Mouse (Mus musculus) megakaryocyte, adult 5-6 weeks (primary cell): ENCODE data around the gene Wdr45b. TPM values are rescaled to one million over a fixed set of nuclear protein-coding genes. Genes with fewer than 3 reads are reported as not detected.
"Not testable (repeated sequence)": the region's sequence is repeated elsewhere in the genome, so short reads cannot be mapped to it uniquely, and the experiment has no call there.

Experiments used
- ATAC-seq: 2 replicates; pipeline ENCODE4 v1.8.0; 2016; ENCODE audit warnings: mild to moderate bottlenecking, inconsistent platforms; ENCODE audit not compliant: poor library complexity, severe bottlenecking
- total RNA-seq, 2 experiments: library from RNA; stranded (forward) in 1 of 2; stranded (reverse) in 1 of 2; fragments of 153-499, 151-499 nt in 1 of 2; fragments of 221-1000, 200-1000 nt in 1 of 2; gene quantifications; 2 replicates each; pipeline versions ENCODE4 v1.2.3 to v1.2.4; 2015 to 2017

The Wdr45b gene
- total RNA-seq (2015): 48.1 and 56.5 TPM in 2 replicates
- 52.1 and 55.1 TPM in 2 replicates for total RNA-seq (2017)

- ATAC-seq: peak; percentile 91
Observed at GRCm38 (mm10) chr11:121354091-121354707, at the start of gene Wdr45b. Gene Wdr45b (minus strand): TSS chr11:121354445.

GRCm38 (mm10) chr11:121392405-121392804 is 38.2 kb upstream of the Wdr45b start:
- ATAC-seq: no peak

DNA sequence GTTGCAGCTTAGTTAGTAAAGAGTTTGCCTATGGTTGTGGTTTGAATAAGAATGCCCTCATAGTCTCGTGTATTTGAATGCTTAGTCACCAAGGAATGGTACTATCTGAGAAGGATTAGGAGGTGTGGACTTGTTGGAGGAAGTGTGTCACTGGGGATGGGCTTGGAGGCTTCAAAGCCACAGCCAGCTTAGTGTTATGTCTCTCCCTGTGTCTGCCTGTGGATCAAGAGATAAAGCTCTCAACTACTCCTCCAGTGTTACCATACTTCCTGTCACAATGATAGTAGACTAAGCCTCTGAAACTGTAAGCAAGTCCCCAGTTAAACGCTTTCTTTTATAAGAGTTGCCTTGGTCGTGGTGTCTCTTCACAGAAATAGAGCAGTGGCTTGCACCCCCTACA is 36.5 kb upstream of the Wdr45b start:
- no peak for ATAC-seq

- no peak for ATAC-seq
Observed at GRCm38 (mm10) chr11:121388554-121388945, 34.3 kb upstream of the Wdr45b start.

GRCm38 (mm10) chr11:121387750-121388553 is 33.7 kb upstream of the Wdr45b start, which contains the start of gene Rab40b:
Gene Rab40b (minus strand): TSS chr11:121388251.
- peak; percentile 79 for ATAC-seq

DNA sequence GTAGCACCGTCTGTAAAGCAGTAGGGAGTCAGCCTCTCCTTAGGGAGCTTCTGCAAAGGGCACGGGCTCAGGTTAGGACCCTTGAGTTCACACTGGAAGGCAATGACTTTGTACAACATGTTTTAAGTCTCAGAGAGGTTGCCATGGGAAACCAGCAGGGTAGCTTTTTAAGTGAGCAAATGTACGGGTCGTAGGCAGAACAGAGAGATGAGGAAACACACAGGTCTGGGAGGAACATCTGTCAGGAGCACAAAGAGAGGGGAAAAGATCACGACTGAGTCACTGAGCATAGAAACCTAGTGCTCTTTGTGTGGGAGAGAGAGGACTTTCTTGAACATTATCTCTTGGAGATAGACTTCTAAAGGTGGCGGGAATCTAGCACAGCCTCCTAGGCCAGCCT is 26.0 kb upstream of the Wdr45b start:
- ATAC-seq: no peak

DNA sequence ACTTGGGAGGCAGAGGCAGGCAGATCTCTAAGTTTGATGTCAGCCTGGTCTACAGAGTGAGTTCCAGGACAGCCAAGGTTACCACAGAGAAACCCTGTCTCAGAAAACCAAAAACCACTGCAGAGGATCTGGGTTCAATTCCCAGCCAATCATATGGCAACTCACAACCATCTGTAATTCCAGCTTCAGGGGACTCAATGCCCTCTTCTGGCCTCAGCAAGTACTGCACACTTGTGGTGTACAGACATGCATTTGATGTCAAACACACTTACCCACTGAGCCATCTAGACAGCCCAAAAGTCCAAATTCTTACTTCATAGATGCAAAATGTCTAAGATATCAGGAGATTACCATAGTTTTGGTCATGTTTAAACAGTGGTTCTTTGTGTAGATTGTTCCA is 24.4 kb upstream of the Wdr45b start:
- ATAC-seq: no peak

- ATAC-seq: no peak
Observed at GRCm38 (mm10) chr11:121373305-121373704, 19.1 kb upstream of the Wdr45b start.

DNA sequence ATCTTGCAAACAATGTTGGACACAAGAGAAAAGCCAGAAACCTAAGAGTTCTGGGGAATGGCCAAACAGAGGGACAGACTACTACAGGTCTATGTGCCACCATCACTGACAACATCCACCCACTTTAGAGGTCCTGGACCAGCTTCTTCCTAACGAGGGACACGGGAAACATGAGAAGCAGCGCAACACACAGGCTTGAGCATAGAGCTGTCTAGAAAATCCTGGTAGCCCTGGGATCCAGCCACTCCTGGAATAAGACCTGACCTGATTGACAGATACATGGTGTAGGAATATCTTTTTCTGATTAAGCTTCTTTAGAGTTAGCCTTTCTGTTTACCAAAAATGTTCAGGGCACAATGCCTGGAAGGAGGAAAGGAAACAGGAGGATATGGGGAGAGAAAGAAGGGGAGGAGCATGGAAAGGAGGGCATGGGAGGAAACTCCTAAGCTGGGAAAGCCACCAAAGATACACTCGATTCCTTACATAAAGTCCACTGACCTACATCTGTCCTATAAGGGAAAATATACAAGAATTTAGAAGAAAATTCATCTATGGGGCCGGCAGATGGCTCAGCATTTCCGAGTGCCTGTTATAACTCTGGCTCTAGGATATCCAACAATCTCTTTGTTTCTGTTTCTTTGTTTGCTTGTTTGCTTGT is 16.2 kb upstream of the Wdr45b start:
- no peak for ATAC-seq

GRCm38 (mm10) chr11:121369622-121370021 is 15.4 kb upstream of the Wdr45b start:
- peak; percentile 68 for ATAC-seq

- no peak for ATAC-seq
Observed at GRCm38 (mm10) chr11:121368731-121369130, 14.5 kb upstream of the Wdr45b start.

DNA sequence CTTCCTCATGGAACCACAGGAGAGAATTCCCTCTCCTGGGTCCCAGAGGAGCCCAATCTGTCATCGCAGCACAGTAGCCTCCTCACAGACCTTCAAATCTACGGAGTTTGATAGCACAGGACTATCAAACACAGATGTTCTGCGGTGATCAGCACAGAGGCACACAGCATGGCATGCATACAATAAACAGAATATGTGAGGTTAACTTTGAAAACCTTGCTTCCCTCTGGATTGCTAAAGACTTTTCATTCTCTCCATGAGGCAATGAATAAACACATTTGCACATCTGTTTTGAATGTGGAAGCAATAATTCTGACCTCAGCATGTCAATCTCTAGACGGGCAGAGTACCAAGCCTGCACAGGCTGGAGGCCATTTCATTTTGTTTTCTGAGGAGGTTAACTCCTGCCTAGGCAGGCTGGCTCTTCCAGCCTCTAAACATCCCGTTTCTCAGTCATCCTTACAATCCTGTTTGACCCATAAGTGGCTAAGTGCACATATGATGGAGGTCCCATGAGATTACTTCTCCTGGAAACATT is 13.0 kb upstream of the Wdr45b start:
- ATAC-seq: no peak

- peak; percentile 87 for ATAC-seq
Observed at GRCm38 (mm10) chr11:121362212-121362611, 8.0 kb upstream of the Wdr45b start.

DNA sequence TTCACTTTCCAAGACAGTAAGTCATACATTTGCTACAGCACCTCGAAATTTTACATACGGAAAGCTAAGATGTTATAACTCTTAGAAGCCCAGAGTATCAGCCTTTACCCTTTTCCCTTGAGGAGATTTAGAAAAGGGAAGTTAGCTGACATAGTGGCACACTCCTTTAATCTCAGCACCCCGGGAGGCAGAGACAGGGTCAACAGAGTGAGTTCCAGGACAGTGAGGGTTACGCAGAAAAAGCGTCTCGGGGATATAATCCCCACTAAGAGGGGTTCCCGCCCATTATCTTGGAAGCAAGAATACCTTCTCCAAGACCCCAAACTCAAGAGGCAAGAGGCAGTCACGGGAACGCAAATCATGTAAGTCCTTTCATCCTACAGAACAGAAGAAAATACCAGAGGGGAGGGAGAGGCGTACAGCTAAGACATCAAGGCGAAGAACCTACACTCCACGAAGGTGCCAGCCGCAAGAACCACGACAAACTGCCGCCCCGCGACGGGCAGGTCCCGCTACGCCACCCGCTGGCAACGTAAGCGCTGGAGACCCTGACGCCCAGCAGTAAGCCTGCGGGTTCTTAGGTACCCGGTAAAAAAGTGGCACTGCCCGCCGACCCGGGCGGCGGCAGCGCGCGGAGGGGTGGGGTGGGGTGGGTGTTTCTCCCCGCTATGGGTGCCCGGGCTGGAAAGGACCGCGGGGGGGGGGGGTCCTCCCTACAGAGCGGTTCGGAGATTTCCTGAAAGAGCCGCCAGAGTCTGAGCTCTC is 737 bp downstream of the Wdr45b start:
- ATAC-seq: peak; percentile 40

GRCm38 (mm10) chr11:121348727-121349126 is 5.5 kb downstream of the Wdr45b start:
- not testable (repeated sequence) for ATAC-seq

DNA sequence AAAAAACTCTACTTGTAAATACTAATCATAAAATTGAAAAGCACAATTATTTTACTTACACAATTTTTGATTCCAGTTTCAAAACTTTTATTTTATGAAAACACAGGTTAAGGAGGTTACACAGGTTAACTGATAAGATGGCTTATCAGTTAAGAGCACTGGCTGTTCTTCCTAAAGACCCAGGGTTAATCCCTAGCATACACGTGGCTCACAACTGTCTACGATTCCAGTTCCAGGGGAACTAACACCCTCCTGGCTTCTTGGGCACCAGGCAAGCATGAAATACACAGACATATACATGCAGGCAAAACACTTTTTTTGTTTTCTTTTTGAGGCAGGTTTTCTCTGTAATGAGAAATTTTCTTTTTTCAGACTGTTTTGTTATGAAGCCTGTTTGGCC is 6.1 kb downstream of the Wdr45b start:
- ATAC-seq: no peak

DNA sequence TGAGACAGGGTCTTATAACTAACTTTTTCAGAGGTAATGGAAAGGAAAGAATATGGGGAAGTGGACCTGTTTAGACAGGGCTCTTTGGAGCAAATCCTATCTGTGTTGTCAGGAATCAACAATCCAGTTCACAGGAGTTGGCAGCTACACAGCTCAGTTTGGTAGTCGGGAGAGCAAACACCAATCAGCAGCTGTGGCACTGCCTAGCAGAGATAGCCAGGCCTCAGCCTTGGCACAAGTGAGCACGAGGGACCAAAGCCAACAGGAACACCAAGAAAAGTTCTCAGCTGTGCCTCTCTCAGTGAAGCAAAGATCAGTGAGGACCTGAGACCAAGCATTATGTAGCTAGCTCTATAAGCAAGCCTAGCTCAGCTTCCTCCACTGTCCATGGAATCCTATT is 7.2 kb downstream of the Wdr45b start:
- ATAC-seq: no peak

- ATAC-seq: not testable (repeated sequence)
Observed at GRCm38 (mm10) chr11:121342423-121342822, 11.8 kb downstream of the Wdr45b start.

GRCm38 (mm10) chr11:121340287-121340686 is 14.0 kb downstream of the Wdr45b start:
- ATAC-seq: peak; percentile 51; the same call in 1 of the 2 replicates

GRCm38 (mm10) chr11:121339647-121340046 is 14.6 kb downstream of the Wdr45b start:
- ATAC-seq: peak; percentile 54; the same call in 1 of the 2 replicates

DNA sequence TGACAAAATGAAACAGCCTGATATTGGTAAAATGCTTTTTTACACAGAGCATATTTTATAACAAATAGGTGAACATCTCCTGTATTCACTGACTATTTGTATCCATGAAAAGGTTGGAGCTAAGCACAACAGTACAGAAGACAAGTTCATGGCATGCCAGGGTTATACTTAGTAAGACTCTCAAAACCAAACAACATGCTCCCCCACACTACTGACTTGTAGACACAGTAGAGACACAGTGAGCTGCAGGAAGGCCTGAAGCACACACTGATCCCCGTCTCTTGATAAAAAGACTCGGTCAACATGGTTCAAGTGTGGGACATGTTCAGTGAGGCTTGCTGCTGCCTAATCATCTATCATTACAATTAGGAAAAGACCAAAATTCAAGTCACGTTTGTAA is 22.6 kb downstream of the Wdr45b start:
- no peak for ATAC-seq
